Comparison of ENCODE assay signal across 21 mouse cellular contexts in genomic region chr3:21931951-21932350, GRCm38 (mm10).
"Had no signal": no experiment of that assay in that cellular context is flagged by ENCODE, and none has a peak within 500 bp of the region (broad histone marks: within the 10 kb centered on the region; RNA-seq: fewer than 3 reads in every experiment).

No protein-coding gene starts in this region.

- ATAC-seq: intestine, embryonic 15.5 days; midbrain, embryonic 13.5 days; midbrain, embryonic 16.5 days had no signal

- H3K27ac ChIP-seq: intestine, embryonic 15.5 days; kidney, postnatal 0 days; limb, embryonic 12.5 days; limb, embryonic 15.5 days; liver, embryonic 14.5 days; lung, embryonic 15.5 days; midbrain, embryonic 10.5 days; midbrain, embryonic 13.5 days; neural tube, embryonic 13.5 days; stomach, embryonic 15.5 days had no signal

- H3K4me3 ChIP-seq: intestine, embryonic 15.5 days; limb, embryonic 12.5 days; limb, embryonic 15.5 days; lung, embryonic 15.5 days; megakaryocyte, embryonic 14.5 days; midbrain, embryonic 10.5 days; midbrain, embryonic 13.5 days; myocyte; neural tube, embryonic 13.5 days; stomach, embryonic 15.5 days had no signal

- H3K9ac ChIP-seq: intestine, embryonic 15.5 days; limb, embryonic 12.5 days; limb, embryonic 15.5 days; liver, embryonic 14.5 days; lung, embryonic 15.5 days; midbrain, embryonic 13.5 days; neural tube, embryonic 13.5 days; stomach, embryonic 15.5 days had no signal

- H3K27me3 ChIP-seq: intestine, embryonic 15.5 days; limb, embryonic 12.5 days; limb, embryonic 15.5 days; lung, embryonic 15.5 days; megakaryocyte, embryonic 14.5 days; midbrain, embryonic 13.5 days; neural tube, embryonic 13.5 days; stomach, embryonic 15.5 days had no signal

- DNase-seq: left cerebral cortex, postnatal 4 days; lung, adult 18-20 months; lung, postnatal 10 days; lung, postnatal 36 days; retina, postnatal 1 day; right cerebral cortex, postnatal 25 days; spleen, adult 18-20 months; thymus, postnatal 25 days had no signal

- H3K4me2 ChIP-seq: intestine, embryonic 15.5 days; limb, embryonic 12.5 days; limb, embryonic 15.5 days; lung, embryonic 15.5 days; midbrain, embryonic 13.5 days; neural tube, embryonic 13.5 days; stomach, embryonic 15.5 days had no signal

- H3K9me3 ChIP-seq: intestine, embryonic 15.5 days; limb, embryonic 12.5 days; limb, embryonic 15.5 days; lung, embryonic 15.5 days; megakaryocyte, embryonic 14.5 days; midbrain, embryonic 10.5 days; midbrain, embryonic 13.5 days; neural tube, embryonic 13.5 days; stomach, embryonic 15.5 days had no signal

- H3K36me3 ChIP-seq: intestine, embryonic 15.5 days; limb, embryonic 12.5 days; limb, embryonic 15.5 days; lung, embryonic 15.5 days; midbrain, embryonic 10.5 days; midbrain, embryonic 13.5 days; neural tube, embryonic 13.5 days; stomach, embryonic 15.5 days had no signal
